Mouse (Mus musculus) urinary bladder, adult 18-20 months (tissue): ENCODE data around the gene Zfp990.
A peak's percentile ranks its signal among the peaks of the same experiment; 100 is the strongest.
"Not testable (repeated sequence)": the region's sequence is repeated elsewhere in the genome, so short reads cannot be mapped to it uniquely, and the experiment has no call there.

Experiments
- DNase-seq, 2 experiments: peaks; one replicate each; pipeline ENCODE4 v3.0.0; 2022; ENCODE audit warnings: low spot score in 2 of 2, mixed read lengths in 2 of 2

Zfp990 gene

GRCm38 (mm10) chr4:145510459-145510858 lies at the start of gene Zfp990:
Gene Zfp990 (plus strand): TSS chr4:145510759.
- not testable (repeated sequence) for DNase-seq

- DNase-seq = peak in 1 of 2 experiments; percentile 2
These were observed 46.9 kb upstream of the Zfp990 start for GRCm38 (mm10) chr4:145463553-145464253.

- no peak for DNase-seq
These were observed 32.4 kb upstream of the Zfp990 start for GRCm38 (mm10) chr4:145478128-145478527.

- not testable (repeated sequence) for DNase-seq
These were observed 29.9 kb upstream of the Zfp990 start for GRCm38 (mm10) chr4:145480699-145481098.

- no peak for DNase-seq
These were observed 21.2 kb upstream of the Zfp990 start for GRCm38 (mm10) chr4:145489396-145489795.

- DNase-seq = no peak
These were observed 18.4 kb upstream of the Zfp990 start for GRCm38 (mm10) chr4:145492132-145492531.

- DNase-seq = not testable (repeated sequence)
These were observed 17.2 kb upstream of the Zfp990 start for GRCm38 (mm10) chr4:145493316-145493715.

- not testable (repeated sequence) for DNase-seq
These were observed 4.1 kb downstream of the Zfp990 start for GRCm38 (mm10) chr4:145514637-145515036.

GRCm38 (mm10) chr4:145515776-145516565 lies 5.4 kb downstream of the Zfp990 start:
- DNase-seq = not testable (repeated sequence)

- not testable (repeated sequence) for DNase-seq
These were observed 6.8 kb downstream of the Zfp990 start for GRCm38 (mm10) chr4:145517391-145517790.

- not testable (repeated sequence) for DNase-seq
These were observed 33.3 kb downstream of the Zfp990 start for GRCm38 (mm10) chr4:145543861-145544260.

- DNase-seq = not testable (repeated sequence)
These were observed 34.5 kb downstream of the Zfp990 start for GRCm38 (mm10) chr4:145545106-145545505.

GRCm38 (mm10) chr4:145545734-145546349 lies 35.3 kb downstream of the Zfp990 start:
- not testable (repeated sequence) for DNase-seq

- not testable (repeated sequence) for DNase-seq
These were observed 35.9 kb downstream of the Zfp990 start for GRCm38 (mm10) chr4:145546477-145546876.

GRCm38 (mm10) chr4:145556680-145557079 lies 46.1 kb downstream of the Zfp990 start:
- DNase-seq = no peak

- DNase-seq = no peak
These were observed 49.0 kb downstream of the Zfp990 start for GRCm38 (mm10) chr4:145559505-145560099.

- DNase-seq = no peak
These were observed 53.7 kb downstream of the Zfp990 start for GRCm38 (mm10) chr4:145564111-145564821.

- not testable (repeated sequence) for DNase-seq
These were observed 59.9 kb downstream of the Zfp990 start for GRCm38 (mm10) chr4:145570461-145570860.

GRCm38 (mm10) chr4:145576623-145577022 lies 66.1 kb downstream of the Zfp990 start:
- DNase-seq = not testable (repeated sequence)

- not testable (repeated sequence) for DNase-seq
These were observed 69.8 kb downstream of the Zfp990 start for GRCm38 (mm10) chr4:145580333-145580732.

GRCm38 (mm10) chr4:145585078-145585477 lies 74.5 kb downstream of the Zfp990 start, which contains the start of gene Gm13212:
Gene Gm13212 (plus strand): TSS chr4:145585166.
- DNase-seq = peak in 1 of 2 experiments; percentile 4
